Mouse (Mus musculus) monocyte, adult 2 months (primary cell): ENCODE measurements around the gene Colgalt1.

Source experiments
- DNase-seq, 2 experiments: peaks; one replicate each; pipeline ENCODE4 v3.0.0; 2022; ENCODE audit warnings: low spot score in 2 of 2, low read depth in 1 of 2

Colgalt1 gene

GRCm38 (mm10) chr8:71610822-71611651, at the start of gene Colgalt1:
Colgalt1 (plus strand) TSS chr8:71610998.
- peak; percentile 99 for DNase-seq

- DNase-seq = peak in 1 of 2 experiments; percentile 37
Measured at GRCm38 (mm10) chr8:71561401-71561800, 49.4 kb upstream of the Colgalt1 start.

GRCm38 (mm10) chr8:71562751-71563150, 48.0 kb upstream of the Colgalt1 start:
- DNase-seq = peak; percentile 46 to 66

GRCm38 (mm10) chr8:71563992-71564391, 46.8 kb upstream of the Colgalt1 start:
- DNase-seq = no peak

- no peak for DNase-seq
Measured at GRCm38 (mm10) chr8:71566501-71566900, 44.3 kb upstream of the Colgalt1 start, which contains the start of gene Nxnl1. Nxnl1 (minus strand) TSS chr8:71566601.

GRCm38 (mm10) chr8:71567587-71567986, 43.2 kb upstream of the Colgalt1 start:
- DNase-seq = no peak

- no peak for DNase-seq
Measured at GRCm38 (mm10) chr8:71568387-71568937, 42.3 kb upstream of the Colgalt1 start, which contains the start of gene Slc27a1. Slc27a1 (plus strand) TSS chr8:71568882.

GRCm38 (mm10) chr8:71568941-71569340, 41.9 kb upstream of the Colgalt1 start:
- DNase-seq = no peak

GRCm38 (mm10) chr8:71569366-71570290, 41.2 kb upstream of the Colgalt1 start:
- peak in 1 of 2 experiments; percentile 50 for DNase-seq

GRCm38 (mm10) chr8:71570291-71570954, 40.4 kb upstream of the Colgalt1 start:
- peak in 1 of 2 experiments; percentile 64 for DNase-seq

- DNase-seq = no peak
Measured at GRCm38 (mm10) chr8:71572077-71572476, 38.7 kb upstream of the Colgalt1 start.

- no peak for DNase-seq
Measured at GRCm38 (mm10) chr8:71572847-71573633, 37.8 kb upstream of the Colgalt1 start.

- DNase-seq = no peak
Measured at GRCm38 (mm10) chr8:71574426-71574825, 36.4 kb upstream of the Colgalt1 start.

GRCm38 (mm10) chr8:71575020-71575419, 35.8 kb upstream of the Colgalt1 start:
- DNase-seq = no peak

GRCm38 (mm10) chr8:71577856-71578387, 32.9 kb upstream of the Colgalt1 start:
- no peak for DNase-seq

GRCm38 (mm10) chr8:71579009-71579408, 31.8 kb upstream of the Colgalt1 start:
- no peak for DNase-seq

- DNase-seq = no peak
Measured at GRCm38 (mm10) chr8:71579476-71579875, 31.3 kb upstream of the Colgalt1 start.

GRCm38 (mm10) chr8:71580201-71580600, 30.6 kb upstream of the Colgalt1 start:
- DNase-seq = no peak

- no peak for DNase-seq
Measured at GRCm38 (mm10) chr8:71586891-71587290, 23.9 kb upstream of the Colgalt1 start.

GRCm38 (mm10) chr8:71588762-71589161, 22.0 kb upstream of the Colgalt1 start:
- DNase-seq = no peak
